Mouse (Mus musculus) bone marrow macrophage, adult 2 months (primary cell): ENCODE measurements around the gene Batf2.

Source experiments
- CTCF ChIP-seq: IDR thresholded peaks from 2 replicates; pipeline ENCODE4 v1.5.1; 2012; ENCODE audit warnings: low read depth, mild to moderate bottlenecking, low read length, moderate library complexity
- POLR2A ChIP-seq: IDR thresholded peaks from 2 replicates; pipeline ENCODE4 v1.6.1; 2012; ENCODE audit warnings: mild to moderate bottlenecking, low read depth, low read length, borderline replicate concordance

DNA sequence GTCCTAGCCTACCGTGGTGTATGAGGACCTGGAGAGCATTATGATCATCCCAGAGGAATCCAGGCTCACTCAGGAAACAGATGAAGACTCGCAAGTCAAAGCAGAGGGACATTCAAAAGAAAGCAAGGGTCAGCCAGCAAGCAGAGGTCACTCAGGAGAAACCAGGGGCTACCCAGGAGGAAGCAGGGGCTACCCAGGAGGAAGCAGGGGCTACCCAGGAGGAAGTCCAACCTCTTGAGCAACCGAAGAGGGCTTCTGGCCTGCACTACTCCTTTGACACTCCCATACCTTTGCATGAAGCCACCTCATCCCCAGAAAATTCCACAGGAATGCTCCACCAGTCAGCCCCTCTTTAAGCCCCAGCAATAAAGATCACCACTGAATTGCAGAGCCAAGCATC is 42.9 kb upstream of the Batf2 start:
- TF ChIP-seq POLR2A (no peak), CTCF (no peak)
